Mouse (Mus musculus) heart, embryonic 12.5 days (tissue): ENCODE data around the gene Elovl6. TPM values are rescaled to one million over a fixed set of nuclear protein-coding genes. Genes with fewer than 3 reads are reported as not detected.
A peak's percentile ranks its signal among the peaks of the same experiment; 100 is the strongest.

ENCODE experiments used
- ATAC-seq: fragments of 200-750 bp; cut with Nextera tagmentation; 2 replicates; pipeline ENCODE4 v1.8.0; 2017; ENCODE audit warnings: moderate TSS enrichment, moderate library complexity; ENCODE audit not compliant: insufficient number of reproducible peaks, low FRiP score
- H3K27ac ChIP-seq: fragments of 300-500 bp; sonication (generic); 2 replicates; pipeline ENCODE4 v1.5.1; 2016; ENCODE audit warnings: mild to moderate bottlenecking, moderate library complexity; ENCODE audit not compliant: poor library complexity, severe bottlenecking
- H3K27me3 ChIP-seq: fragments of 300-500 bp; sonication (generic); replicated peaks from 2 replicates; pipeline ENCODE4 v1.6.1; 2016; ENCODE audit warnings: mild to moderate bottlenecking, moderate library complexity
- H3K36me3 ChIP-seq: fragments of 300-500 bp; sonication (generic); 2 replicates; pipeline ENCODE4 v1.6.1; 2016; ENCODE audit warnings: mild to moderate bottlenecking, moderate library complexity
- H3K4me1 ChIP-seq: fragments of 300-500 bp; sonication (generic); replicated peaks from 2 replicates; pipeline ENCODE4 v1.6.1; 2016; ENCODE audit warnings: mild to moderate bottlenecking
- H3K4me2 ChIP-seq: fragments of 300-500 bp; sonication (generic); 2 replicates; pipeline ENCODE4 v1.6.1; 2016; ENCODE audit warnings: mild to moderate bottlenecking, moderate library complexity
- H3K4me3 ChIP-seq: fragments of 300-500 bp; sonication (generic); 2 replicates; pipeline ENCODE4 v1.5.1; 2016; ENCODE audit warnings: mild to moderate bottlenecking
- H3K9ac ChIP-seq: fragments of 300-500 bp; sonication (generic); 2 replicates; pipeline ENCODE4 v1.6.1; 2016; ENCODE audit warnings: mild to moderate bottlenecking, moderate library complexity
- H3K9me3 ChIP-seq: fragments of 300-500 bp; sonication (generic); replicated peaks from 2 replicates; pipeline ENCODE4 v1.6.1; 2016; ENCODE audit warnings: mild to moderate bottlenecking, moderate library complexity
- WGBS: fragments of 180-500 bp; shearing (Covaris S2); methylation state at CpG from one replicate; pipeline ENCODE4 v1.1.7; 2016; 5-methylcytosine and 5-hydroxymethylcytosine counted together
- polyA plus RNA-seq: library from polyadenylated mRNA; unstranded; fragments of >200 nt; fragmentation: Nextera tagmentation; extraction: Ambion mirVana; gene quantifications from 2 replicates; pipeline ENCODE4 v1.2.1, GENCODE M21; 2016

Gene Elovl6
- polyA plus RNA-seq, 1 experiment from 2014 or later = 18.5 TPM

GRCm38 (mm10) chr3:129663906-129664305 lies 131.8 kb downstream of the Elovl6 start:
- Histone ChIP-seq H3K9me3 (peaks cover 5% of the 10 kb centered on the region; the same call in 1 of the 2 replicates), H3K9ac (no peak overlapping the region), H3K4me3 (no peak overlapping the region), H3K4me2 (no peak overlapping the region), H3K36me3 (no peaks in the 10 kb centered on the region), H3K4me1 (no peaks in the 10 kb centered on the region), H3K27me3 (no peaks in the 10 kb centered on the region), H3K27ac (no peak overlapping the region)
- ATAC-seq = no peak
- WGBS = 77% methylated on average over 2 of the region's 2 CpGs

- no peaks in the 10 kb centered on the region for H3K36me3 ChIP-seq
- no peaks in the 10 kb centered on the region for H3K4me1 ChIP-seq
- H3K27ac ChIP-seq = no peak overlapping the region
- H3K4me3 ChIP-seq = no peak overlapping the region
- no peak overlapping the region for H3K9ac ChIP-seq
- no peak for ATAC-seq
- 90% methylated on average over 7 of the region's 7 CpGs for WGBS
- H3K27me3 ChIP-seq = no peaks in the 10 kb centered on the region
- no peaks in the 10 kb centered on the region for H3K9me3 ChIP-seq
- H3K4me2 ChIP-seq = no peak overlapping the region
Measured at GRCm38 (mm10) chr3:129675923-129676322, 143.8 kb downstream of the Elovl6 start.

- 49% methylated on average over 5 of the region's 5 CpGs for WGBS
- Histone ChIP-seq H3K4me2 (no peak overlapping the region), H3K36me3 (no peaks in the 10 kb centered on the region), H3K27me3 (no peaks in the 10 kb centered on the region), H3K4me3 (no peak overlapping the region), H3K4me1 (no peaks in the 10 kb centered on the region), H3K27ac (no peak overlapping the region), H3K9me3 (peaks cover 4% of the 10 kb centered on the region; the same call in 1 of the 2 replicates), H3K9ac (no peak overlapping the region)
- ATAC-seq = peak; percentile 55; the same call in 1 of the 2 replicates
Measured at GRCm38 (mm10) chr3:129680258-129680657, 148.1 kb downstream of the Elovl6 start.

- Histone ChIP-seq H3K36me3 (no peaks in the 10 kb centered on the region), H3K27me3 (no peaks in the 10 kb centered on the region), H3K9me3 (peaks cover 4% of the 10 kb centered on the region; the same call in 1 of the 2 replicates), H3K4me1 (no peaks in the 10 kb centered on the region), H3K27ac (no peak overlapping the region), H3K4me2 (no peak overlapping the region), H3K4me3 (no peak overlapping the region), H3K9ac (no peak overlapping the region)
- WGBS = 46% methylated on average over 4 of the region's 4 CpGs
- ATAC-seq = no peak
Measured at GRCm38 (mm10) chr3:129681841-129682240, 149.7 kb downstream of the Elovl6 start.

GRCm38 (mm10) chr3:129682389-129682788 lies 150.2 kb downstream of the Elovl6 start:
- 67% methylated on average over 10 of the region's 10 CpGs for whole genome bisulfite sequencing

GRCm38 (mm10) chr3:129683060-129683679 lies 151.0 kb downstream of the Elovl6 start:
- 73% methylated on average over 10 of the region's 10 CpGs for WGBS
- Histone ChIP-seq H3K36me3 (no peaks in the 10 kb centered on the region), H3K4me1 (no peaks in the 10 kb centered on the region), H3K4me2 (no peak overlapping the region), H3K9ac (no peak overlapping the region), H3K27ac (no peak overlapping the region), H3K9me3 (peaks cover 4% of the 10 kb centered on the region; the same call in 1 of the 2 replicates), H3K4me3 (no peak overlapping the region), H3K27me3 (no peaks in the 10 kb centered on the region)
- no peak for ATAC-seq

More at GRCm38 (mm10) chr3:129682389-129682788, 150.2 kb downstream of the Elovl6 start:
- no peak for ATAC-seq
- Histone ChIP-seq H3K9ac (no peak overlapping the region), H3K4me1 (no peaks in the 10 kb centered on the region), H3K27me3 (no peaks in the 10 kb centered on the region), H3K9me3 (peaks cover 4% of the 10 kb centered on the region; the same call in 1 of the 2 replicates), H3K4me2 (no peak overlapping the region), H3K36me3 (no peaks in the 10 kb centered on the region), H3K27ac (no peak overlapping the region), H3K4me3 (no peak overlapping the region)

- Histone ChIP-seq H3K9ac (no peak overlapping the region), H3K27me3 (no peaks in the 10 kb centered on the region), H3K27ac (no peak overlapping the region), H3K4me2 (no peak overlapping the region), H3K4me3 (no peak overlapping the region), H3K4me1 (no peaks in the 10 kb centered on the region), H3K9me3 (peaks cover 1% of the 10 kb centered on the region; the same call in 1 of the 2 replicates), H3K36me3 (no peaks in the 10 kb centered on the region)
- ATAC-seq = no peak
- WGBS = 82% methylated on average over 12 of the region's 12 CpGs
Measured at GRCm38 (mm10) chr3:129686196-129686595, 154.0 kb downstream of the Elovl6 start.

- H3K4me2 ChIP-seq = no peak overlapping the region
- ATAC-seq = no peak
- H3K27me3 ChIP-seq = no peaks in the 10 kb centered on the region
- no peak overlapping the region for H3K9ac ChIP-seq
- H3K4me1 ChIP-seq = no peaks in the 10 kb centered on the region
- 55% methylated on average over 8 of the region's 8 CpGs for WGBS
- no peak overlapping the region for H3K27ac ChIP-seq
- no peaks in the 10 kb centered on the region for H3K9me3 ChIP-seq
- no peak overlapping the region for H3K4me3 ChIP-seq
- no peaks in the 10 kb centered on the region for H3K36me3 ChIP-seq
Measured at GRCm38 (mm10) chr3:129686698-129687333, 154.7 kb downstream of the Elovl6 start.

GRCm38 (mm10) chr3:129687429-129687828 lies 155.3 kb downstream of the Elovl6 start:
- no peak for ATAC-seq
- Histone ChIP-seq H3K36me3 (no peaks in the 10 kb centered on the region), H3K9ac (no peak overlapping the region), H3K4me2 (no peak overlapping the region), H3K27me3 (no peaks in the 10 kb centered on the region), H3K9me3 (no peaks in the 10 kb centered on the region), H3K4me3 (no peak overlapping the region), H3K27ac (no peak overlapping the region), H3K4me1 (no peaks in the 10 kb centered on the region)
- 72% methylated on average over 5 of the region's 5 CpGs for WGBS
